Mouse (Mus musculus) liver, adult 2 months (tissue): Measurements from ENCODE around the gene Mmp14. TPM values are rescaled to one million over a fixed set of nuclear protein-coding genes. Genes with fewer than 3 reads are reported as not detected.
A peak's percentile ranks its signal among the peaks of the same experiment; 100 is the strongest.

Source experiments
- DNase-seq: peaks from one replicate; pipeline ENCODE4 v3.0.0-alpha.2; 2011; ENCODE audit warnings: low read depth, low spot score; ENCODE audit errors: extremely low read depth
- H3K27ac ChIP-seq: fragments of 200-500 bp; replicated peaks from 2 replicates; pipeline ENCODE4 v1.5.1; 2012; ENCODE audit warnings: low read depth, mild to moderate bottlenecking, control low read depth, inconsistent platforms, low read length; ENCODE audit not compliant: insufficient read depth
- H3K27me3 ChIP-seq: fragments of 200-500 bp; 2 replicates; pipeline ENCODE4 v1.6.1; 2012; ENCODE audit warnings: mild to moderate bottlenecking, moderate library complexity, low read length, inconsistent platforms; ENCODE audit not compliant: control insufficient read depth, insufficient read depth
- H3K36me3 ChIP-seq: fragments of 200-500 bp; 2 replicates; pipeline ENCODE4 v1.6.1; 2012; ENCODE audit warnings: low read length, inconsistent platforms; ENCODE audit not compliant: control insufficient read depth, insufficient read depth
- H3K4me1 ChIP-seq: fragments of 200-500 bp; 2 replicates; pipeline ENCODE4 v1.6.1; 2011; ENCODE audit warnings: low read length; ENCODE audit not compliant: control insufficient read depth, insufficient read depth
- H3K4me3 ChIP-seq: fragments of 200-500 bp; 2 replicates; pipeline ENCODE4 v1.5.1; 2011; ENCODE audit warnings: low read depth, mild to moderate bottlenecking, control low read depth, low read length, moderate library complexity; ENCODE audit not compliant: insufficient read depth
- H3K79me2 ChIP-seq: fragments of 200-500 bp; 2 replicates; pipeline ENCODE4 v1.6.1; 2012; ENCODE audit warnings: inconsistent platforms, mild to moderate bottlenecking, low read length, moderate library complexity; ENCODE audit not compliant: control insufficient read depth, insufficient read depth
- H3K9ac ChIP-seq: fragments of 200-500 bp; 2 replicates; pipeline ENCODE4 v1.6.1; 2012; ENCODE audit warnings: low read depth, mild to moderate bottlenecking, control low read depth, inconsistent platforms, low read length
- CTCF ChIP-seq: fragments of 200-500 bp; IDR thresholded peaks from 2 replicates; pipeline ENCODE4 v1.5.1; 2011; ENCODE audit warnings: low read depth, low read length, control low read depth
- POLR2A ChIP-seq: fragments of 200-500 bp; IDR thresholded peaks from 2 replicates; pipeline ENCODE4 v1.6.1; 2011; ENCODE audit warnings: low read length, control low read depth; ENCODE audit not compliant: insufficient read depth; ENCODE audit errors: extremely low read depth
- WGBS: fragments of 180-500 bp; shearing (Covaris S2); methylation state at CpG from one replicate; pipeline ENCODE4 v1.1.7; 2018; 5-methylcytosine and 5-hydroxymethylcytosine counted together
- polyA plus RNA-seq: library from polyadenylated mRNA; depleted of rRNA; stranded (reverse); fragments of >200 nt; gene quantifications from 2 replicates; pipeline ENCODE4 v1.2.3, GENCODE M21; 2012
- total RNA-seq: library from RNA; depleted of rRNA; stranded (reverse); fragments of >200 nt; gene quantifications from 2 replicates; pipeline ENCODE4 v1.2.3, GENCODE M21; 2014

The Mmp14 gene
- total and polyA plus RNA-seq, 2 experiments = 9.0 to 52.6 TPM

DNA sequence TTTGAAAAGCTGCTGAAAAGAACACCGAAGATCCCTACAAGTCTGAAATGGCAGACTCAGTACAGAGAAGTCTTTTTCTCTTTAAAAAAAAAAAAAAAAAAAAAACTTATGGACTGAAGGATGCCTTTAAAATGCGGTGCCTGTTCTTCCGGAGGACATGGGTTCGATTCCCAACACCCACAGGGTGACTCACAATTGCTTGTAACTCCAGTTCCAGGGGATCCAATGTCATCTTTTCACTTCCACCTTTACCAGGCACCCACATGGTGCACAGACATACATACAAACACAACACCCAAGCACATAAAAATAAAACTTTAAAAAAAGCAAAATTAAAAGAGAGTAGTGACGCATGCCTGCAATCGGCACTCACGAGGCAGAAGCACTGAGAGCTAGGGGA is 3.7 kb upstream of the Mmp14 start:
- 83% methylated on average over 7 of the region's 7 CpGs for WGBS
- Histone ChIP-seq H3K4me3 (no peak overlapping the region), H3K36me3 (no peaks in the 10 kb centered on the region; the same call in 1 of the 2 replicates), H3K4me1 (peaks cover 18% of the 10 kb centered on the region), H3K27me3 (no peaks in the 10 kb centered on the region), H3K79me2 (peaks cover 5% of the 10 kb centered on the region; the same call in 1 of the 2 replicates), H3K9ac (no peak overlapping the region), H3K27ac (no peak overlapping the region)
- no peak for DNase-seq
- TF ChIP-seq CTCF = no peak
- no peak for TF ChIP-seq POLR2A

DNA sequence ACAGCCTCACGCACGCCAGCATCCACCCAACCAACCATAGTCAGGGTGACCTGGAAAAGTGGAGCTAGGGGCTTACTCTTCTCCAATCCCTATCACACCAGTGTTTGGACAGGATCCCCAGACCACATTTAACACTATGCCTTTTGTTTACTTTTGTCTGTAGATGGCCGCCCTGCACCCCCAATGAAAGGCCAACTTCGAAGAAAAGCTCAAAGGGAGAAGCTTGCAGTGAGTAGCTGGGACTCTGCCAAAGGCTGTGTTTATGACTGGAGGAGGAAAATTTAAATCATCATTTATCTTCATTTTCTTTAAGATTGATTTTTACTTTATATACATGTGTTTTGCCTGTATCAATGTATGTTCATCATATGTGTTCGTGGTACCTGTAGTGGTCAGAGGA is 3.0 kb upstream of the Mmp14 start:
- Histone ChIP-seq H3K79me2 (peaks cover 5% of the 10 kb centered on the region; the same call in 1 of the 2 replicates), H3K27me3 (no peaks in the 10 kb centered on the region), H3K4me1 (peaks cover 20% of the 10 kb centered on the region), H3K4me3 (no peak overlapping the region), H3K9ac (no peak overlapping the region), H3K36me3 (no peaks in the 10 kb centered on the region; the same call in 1 of the 2 replicates), H3K27ac (no peak overlapping the region)
- 83% methylated on average over 5 of the region's 5 CpGs for WGBS
- no peak for DNase-seq
- no peak for TF ChIP-seq POLR2A
- no peak for TF ChIP-seq CTCF

DNA sequence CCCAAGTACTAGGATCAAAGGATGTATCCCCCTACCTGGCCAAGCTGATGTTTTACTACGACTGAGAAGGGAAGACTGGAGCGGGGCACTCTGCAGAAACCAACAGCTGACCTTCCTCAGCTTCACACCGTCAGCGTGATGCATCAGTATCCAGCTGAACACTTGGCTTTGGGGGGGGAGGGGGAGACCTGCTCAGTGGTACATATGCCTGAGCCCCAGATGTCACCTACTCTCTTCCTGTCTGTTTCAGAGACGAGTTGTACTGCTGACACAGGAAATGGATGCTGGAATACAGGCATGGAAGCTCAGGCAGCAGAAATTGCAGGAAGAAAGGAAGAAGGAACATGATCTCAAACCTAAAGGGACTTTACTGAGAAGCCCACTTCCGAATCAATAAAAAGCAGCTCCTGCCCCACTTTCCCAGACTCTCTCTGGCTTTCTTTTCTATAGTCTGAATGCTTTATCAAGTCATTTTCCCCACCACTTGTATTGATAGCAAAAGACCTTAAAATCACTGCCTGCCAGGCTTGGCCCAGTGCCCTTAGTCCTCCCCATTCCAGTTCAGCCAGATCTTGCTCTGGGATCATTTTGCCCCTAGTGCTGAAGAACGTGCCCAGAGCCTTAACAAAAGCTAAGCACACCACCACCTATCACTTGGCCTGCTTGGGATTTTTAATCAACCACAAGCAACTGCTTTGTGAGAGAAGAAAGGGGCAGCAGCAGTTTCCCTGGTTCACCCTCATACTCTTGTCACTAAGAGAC is 1.9 kb upstream of the Mmp14 start:
- peak; percentile 66 for DNase-seq
- H3K4me3 ChIP-seq = no peak overlapping the region
- 57% methylated on average over 7 of the region's 7 CpGs for WGBS
- no peaks in the 10 kb centered on the region; the same call in 1 of the 2 replicates for H3K36me3 ChIP-seq
- peak overlapping the region; percentile 78 for H3K27ac ChIP-seq
- H3K9ac ChIP-seq = no peak overlapping the region
- peaks cover 5% of the 10 kb centered on the region; the same call in 1 of the 2 replicates for H3K79me2 ChIP-seq
- peaks cover 23% of the 10 kb centered on the region for H3K4me1 ChIP-seq
- TF ChIP-seq POLR2A (no peak), CTCF (no peak)
- H3K27me3 ChIP-seq = no peaks in the 10 kb centered on the region

DNA sequence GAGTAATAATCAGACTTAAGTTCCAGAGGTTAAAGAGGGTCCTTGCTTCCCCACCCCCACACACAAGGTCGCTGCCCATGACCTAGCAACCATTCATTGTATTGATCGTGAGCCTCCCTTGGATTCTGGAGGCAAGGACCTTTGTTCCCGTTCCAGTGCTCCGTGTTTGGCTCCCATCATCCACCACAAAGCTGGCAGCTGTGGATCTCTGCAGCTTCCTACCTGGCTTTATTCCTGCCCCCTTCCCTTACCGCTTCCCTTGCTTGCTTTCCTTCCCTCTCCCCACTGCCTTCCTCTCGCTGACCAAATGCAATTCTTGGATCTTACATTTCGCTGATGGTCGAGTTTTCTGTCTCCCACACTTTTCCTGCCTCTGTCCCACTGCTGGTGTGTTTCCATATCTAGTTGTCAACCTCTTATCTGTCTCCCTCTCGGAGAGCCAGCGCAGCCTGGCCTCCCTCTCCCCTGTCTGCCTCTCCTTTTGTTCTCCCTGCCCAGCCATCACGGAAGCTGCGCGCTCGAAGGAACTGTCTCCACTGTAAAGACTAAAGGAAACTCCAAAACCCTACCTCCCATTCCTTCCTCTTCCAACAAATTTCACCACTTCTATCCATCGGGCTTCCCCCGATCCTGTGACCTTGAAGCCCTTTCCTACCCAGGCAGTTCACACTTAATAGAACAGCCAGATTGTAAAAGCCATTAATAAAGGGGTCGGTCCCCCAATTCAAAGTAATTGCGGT is 836 bp upstream of the Mmp14 start:
- WGBS = 4% methylated on average over 18 of the region's 18 CpGs

DNA sequence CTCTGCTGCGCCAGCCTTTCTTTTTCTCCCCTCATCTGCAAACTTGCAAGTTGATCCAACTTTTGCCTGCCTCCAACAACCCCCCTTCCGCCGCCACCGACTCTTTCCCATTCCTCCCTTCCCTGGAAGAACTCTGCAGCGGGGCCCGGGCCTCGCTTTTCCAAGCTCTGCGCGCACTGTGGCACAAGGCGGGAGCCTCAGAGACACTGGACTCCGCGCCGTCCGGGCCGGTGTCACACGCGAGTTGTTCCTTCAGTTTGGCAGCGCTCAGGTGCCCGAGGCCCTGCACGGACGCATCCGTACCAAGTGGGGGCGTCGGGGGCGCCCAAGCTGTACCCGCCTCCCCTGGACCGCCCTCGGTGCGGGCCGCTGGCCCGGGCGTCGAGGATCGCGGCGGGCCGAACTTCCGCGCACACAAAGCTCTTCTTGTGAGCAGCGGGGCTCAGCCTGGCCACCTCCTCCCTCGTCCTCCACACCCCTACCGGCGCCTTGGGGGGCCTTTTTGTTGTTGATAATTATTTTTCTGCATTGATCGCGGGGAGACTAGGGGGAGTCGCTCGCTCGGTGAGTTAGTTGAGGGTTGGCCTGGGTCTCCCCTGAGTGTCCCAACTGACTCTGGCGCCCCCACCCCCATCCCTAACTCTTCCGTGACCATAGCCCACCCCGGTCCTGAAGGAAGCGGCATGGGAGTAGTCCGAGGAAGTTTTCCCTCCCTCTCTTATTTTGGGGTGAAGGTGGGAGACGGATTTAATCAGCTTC is 845 bp downstream of the Mmp14 start:
- peak overlapping the region; percentile 78 for H3K27ac ChIP-seq
- H3K36me3 ChIP-seq = no peaks in the 10 kb centered on the region; the same call in 1 of the 2 replicates
- 4% methylated on average over 54 of the region's 54 CpGs for WGBS
- H3K4me1 ChIP-seq = peaks cover 21% of the 10 kb centered on the region
- peak overlapping the region; percentile 95 for H3K9ac ChIP-seq
- H3K79me2 ChIP-seq = peaks cover under 1% of the 10 kb centered on the region; the same call in 1 of the 2 replicates
- no peaks in the 10 kb centered on the region for H3K27me3 ChIP-seq
- DNase-seq = no peak
- TF ChIP-seq POLR2A = 0 out of 2 replicates have a peak, but pooled peaks have one; percentile 19
- TF ChIP-seq CTCF = no peak
- H3K4me3 ChIP-seq = peak overlapping the region; percentile 80

More for the DNA sequence above, 836 bp upstream of the Mmp14 start:
- DNase-seq = peak; percentile 93
- Histone ChIP-seq H3K4me3 (peak overlapping the region; percentile 80), H3K27me3 (no peaks in the 10 kb centered on the region), H3K4me1 (peaks cover 23% of the 10 kb centered on the region), H3K79me2 (peaks cover 5% of the 10 kb centered on the region; the same call in 1 of the 2 replicates), H3K9ac (peak overlapping the region; percentile 95), H3K36me3 (no peaks in the 10 kb centered on the region; the same call in 1 of the 2 replicates), H3K27ac (peak overlapping the region; percentile 78)
- no peak for TF ChIP-seq CTCF
